Mouse (Mus musculus): ENCODE measurements around the gene Lama2. TPM values are rescaled to one million over a fixed set of nuclear protein-coding genes. Genes with fewer than 3 reads are reported as not detected.
A peak's percentile ranks its signal among the peaks of the same experiment; 100 is the strongest.

The Lama2 gene
- polyA plus RNA-seq, 1 experiment from 2014 or later: 5.8 TPM

GRCm38 (mm10) chr10:27305301-27305700, 314.3 kb downstream of the Lama2 start:
- Histone ChIP-seq H3K4me2 (ENCODE audit: low read length) (no peak overlapping the region), H3K9me3 (ENCODE audit: control insufficient read depth, low read length) (no peaks in the 10 kb centered on the region), H3K4me1 (ENCODE audit: control insufficient read depth, insufficient read depth, low read depth, low read length) (no peaks in the 10 kb centered on the region), H3K36me3 (ENCODE audit: control insufficient read depth, insufficient read depth, low read length) (no peaks in the 10 kb centered on the region), H3K4me3 (ENCODE audit: low read length) (no peak overlapping the region), H3K27me3 (replicated peaks; ENCODE audit: control insufficient read depth, insufficient read depth, low read length) (no peaks in the 10 kb centered on the region), H3K27ac (ENCODE audit: low read depth, low read length) (no peak overlapping the region), H3K9ac (ENCODE audit: low read depth, low read length) (no peak overlapping the region)
- WGBS: 59% methylated on average over 3 of the region's 3 CpGs
- no peak for ATAC-seq

DNA sequence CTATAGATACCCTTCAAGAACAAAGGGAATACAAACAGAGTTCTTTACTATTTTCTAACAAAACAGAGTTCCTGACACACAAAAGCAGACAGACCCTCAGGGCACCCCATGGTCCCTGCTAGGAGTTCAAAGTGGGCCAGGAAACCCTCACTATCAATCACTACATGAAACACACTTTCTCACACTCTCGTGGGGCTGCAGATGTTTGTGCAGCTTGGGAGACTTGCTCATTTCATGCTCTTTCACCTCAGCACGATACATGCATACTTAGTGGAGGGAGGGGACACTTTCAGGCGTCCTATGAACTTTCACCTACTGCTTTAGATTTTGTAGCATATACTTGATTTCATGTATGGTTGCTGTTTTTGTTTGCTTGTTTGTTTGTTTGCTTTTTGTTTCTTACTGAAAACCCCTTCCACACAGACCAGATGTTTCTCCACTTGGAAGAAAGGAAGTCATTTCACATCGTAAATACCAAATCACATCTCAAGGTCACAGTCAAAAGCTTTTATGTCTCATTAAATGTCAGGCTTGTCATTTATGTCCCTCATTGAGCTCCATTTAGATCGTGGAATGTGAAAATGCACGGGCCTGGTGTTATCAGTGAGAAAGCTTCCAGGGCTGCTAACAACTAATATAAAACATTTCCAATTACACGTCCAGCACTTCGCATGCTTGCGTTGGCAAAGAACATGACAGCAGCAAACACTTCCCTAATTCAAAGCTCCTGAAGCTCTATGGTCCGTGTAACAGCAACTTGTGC, 334.3 kb downstream of the Lama2 start:
- Histone ChIP-seq H3K36me3 (ENCODE audit: control insufficient read depth, insufficient read depth, low read length) (no peaks in the 10 kb centered on the region), H3K4me3 (ENCODE audit: low read length) (no peak overlapping the region), H3K27me3 (replicated peaks; ENCODE audit: control insufficient read depth, insufficient read depth, low read length) (no peaks in the 10 kb centered on the region), H3K27ac (ENCODE audit: low read depth, low read length) (no peak overlapping the region), H3K4me1 (ENCODE audit: control insufficient read depth, insufficient read depth, low read depth, low read length) (no peaks in the 10 kb centered on the region), H3K9me3 (ENCODE audit: control insufficient read depth, low read length) (no peaks in the 10 kb centered on the region), H3K9ac (ENCODE audit: low read depth, low read length) (no peak overlapping the region), H3K4me2 (ENCODE audit: low read length) (no peak overlapping the region)
- WGBS: 47% methylated on average over 10 of the region's 10 CpGs
- ATAC-seq: no peak

DNA sequence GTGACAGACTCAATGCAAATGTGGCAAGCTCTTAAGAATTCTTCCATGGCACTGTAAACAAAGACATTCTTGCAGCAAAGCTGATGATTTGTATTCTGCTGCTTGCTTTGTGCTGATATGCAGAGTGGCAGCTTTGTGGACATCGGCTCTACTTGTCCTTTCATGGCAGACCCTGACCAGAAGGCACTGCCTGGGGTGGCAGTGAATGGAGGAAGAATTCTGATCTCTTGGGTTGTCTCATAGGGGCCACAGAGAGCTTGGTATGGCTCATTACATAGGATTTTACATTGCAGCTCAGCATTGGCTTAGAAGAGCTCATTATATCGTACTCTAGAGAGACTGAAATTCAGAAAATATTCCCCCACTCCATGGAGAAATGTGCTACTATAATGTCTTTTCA, 352.1 kb downstream of the Lama2 start:
- ATAC-seq: no peak
- H3K9me3 ChIP-seq (ENCODE audit: control insufficient read depth, low read length): no peaks in the 10 kb centered on the region
- WGBS: 59% methylated on average over 2 of the region's 2 CpGs

GRCm38 (mm10) chr10:27265812-27266211, 353.7 kb downstream of the Lama2 start:
- H3K4me3 ChIP-seq (ENCODE audit: low read length): no peak overlapping the region
- no peak for ATAC-seq
- no peaks in the 10 kb centered on the region for H3K4me1 ChIP-seq (ENCODE audit: control insufficient read depth, insufficient read depth, low read depth, low read length)
- H3K27me3 ChIP-seq (replicated peaks; ENCODE audit: control insufficient read depth, insufficient read depth, low read length): no peaks in the 10 kb centered on the region
- H3K36me3 ChIP-seq (ENCODE audit: control insufficient read depth, insufficient read depth, low read length): no peaks in the 10 kb centered on the region
- H3K9me3 ChIP-seq (ENCODE audit: control insufficient read depth, low read length): no peaks in the 10 kb centered on the region
- no peak overlapping the region for H3K27ac ChIP-seq (ENCODE audit: low read depth, low read length)
- H3K9ac ChIP-seq (ENCODE audit: low read depth, low read length): no peak overlapping the region
- H3K4me2 ChIP-seq (ENCODE audit: low read length): no peak overlapping the region
- WGBS: 61% methylated on average over 2 of the region's 2 CpGs

More for the DNA sequence above, 352.1 kb downstream of the Lama2 start:
- Histone ChIP-seq H3K27me3 (replicated peaks; ENCODE audit: control insufficient read depth, insufficient read depth, low read length) (no peaks in the 10 kb centered on the region), H3K4me3 (ENCODE audit: low read length) (no peak overlapping the region), H3K27ac (ENCODE audit: low read depth, low read length) (no peak overlapping the region), H3K36me3 (ENCODE audit: control insufficient read depth, insufficient read depth, low read length) (no peaks in the 10 kb centered on the region), H3K4me2 (ENCODE audit: low read length) (no peak overlapping the region), H3K9ac (ENCODE audit: low read depth, low read length) (no peak overlapping the region), H3K4me1 (ENCODE audit: control insufficient read depth, insufficient read depth, low read depth, low read length) (no peaks in the 10 kb centered on the region)

DNA sequence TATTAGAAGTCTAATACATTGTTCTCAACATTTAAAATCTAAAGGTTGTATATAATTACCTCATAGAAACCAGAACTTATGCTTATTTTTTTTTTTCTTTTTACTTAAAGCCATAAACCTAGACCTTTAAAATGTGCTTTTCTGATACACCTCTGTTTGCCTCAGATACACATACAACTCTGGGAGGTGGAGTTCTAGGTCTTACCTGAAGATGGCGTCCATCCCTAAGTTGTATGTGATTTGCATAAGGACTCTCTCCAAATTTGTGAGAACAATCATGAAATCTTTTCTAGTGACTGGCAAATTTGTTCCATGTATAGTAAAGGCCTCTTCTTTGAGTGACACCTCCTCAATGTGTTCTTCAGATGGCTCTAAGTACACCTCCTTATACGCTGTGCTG, 354.8 kb downstream of the Lama2 start:
- H3K27ac ChIP-seq (ENCODE audit: low read depth, low read length): no peak overlapping the region
- no peaks in the 10 kb centered on the region for H3K27me3 ChIP-seq (replicated peaks; ENCODE audit: control insufficient read depth, insufficient read depth, low read length)
- H3K9ac ChIP-seq (ENCODE audit: low read depth, low read length): no peak overlapping the region
- H3K4me1 ChIP-seq (ENCODE audit: control insufficient read depth, insufficient read depth, low read depth, low read length): no peaks in the 10 kb centered on the region
- 54% methylated on average over 2 of the region's 2 CpGs for WGBS
- ATAC-seq: no peak
- H3K4me3 ChIP-seq (ENCODE audit: low read length): no peak overlapping the region
- no peaks in the 10 kb centered on the region for H3K36me3 ChIP-seq (ENCODE audit: control insufficient read depth, insufficient read depth, low read length)
- no peak overlapping the region for H3K4me2 ChIP-seq (ENCODE audit: low read length)
- no peaks in the 10 kb centered on the region for H3K9me3 ChIP-seq (ENCODE audit: control insufficient read depth, low read length)

GRCm38 (mm10) chr10:27249741-27250140, 369.8 kb downstream of the Lama2 start:
- ATAC-seq: no peak
- Histone ChIP-seq H3K4me2 (ENCODE audit: low read length) (no peak overlapping the region), H3K9ac (ENCODE audit: low read depth, low read length) (no peak overlapping the region), H3K27ac (ENCODE audit: low read depth, low read length) (no peak overlapping the region), H3K27me3 (replicated peaks; ENCODE audit: control insufficient read depth, insufficient read depth, low read length) (no peaks in the 10 kb centered on the region), H3K4me1 (ENCODE audit: control insufficient read depth, insufficient read depth, low read depth, low read length) (no peaks in the 10 kb centered on the region), H3K9me3 (ENCODE audit: control insufficient read depth, low read length) (0 out of 2 replicates have a peak, but pooled peaks cover 2% of the 10 kb centered on the region), H3K36me3 (ENCODE audit: control insufficient read depth, insufficient read depth, low read length) (no peaks in the 10 kb centered on the region), H3K4me3 (ENCODE audit: low read length) (no peak overlapping the region)
- WGBS: 100% methylated on average over 1 of the region's 1 CpGs

DNA sequence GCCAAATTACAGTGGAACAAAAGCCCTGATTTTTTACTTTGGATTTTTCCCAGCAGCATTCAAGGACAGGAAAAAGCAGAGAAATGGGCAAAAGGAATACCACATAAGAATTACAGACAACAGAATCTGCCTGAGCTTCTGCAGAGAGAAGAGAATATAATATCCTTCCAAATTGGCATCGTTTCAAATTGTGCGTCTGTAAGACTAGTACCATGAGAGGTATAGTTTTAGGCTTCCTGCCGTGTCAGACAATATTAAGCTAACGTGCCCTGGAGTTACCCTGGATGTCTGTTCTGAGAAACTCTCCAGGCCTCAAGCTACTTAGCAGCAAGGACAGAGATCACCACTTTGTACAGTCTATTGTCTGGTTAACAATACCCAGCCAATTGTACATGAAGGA, 384.8 kb downstream of the Lama2 start:
- 26% methylated on average over 4 of the region's 4 CpGs for WGBS
- no peak overlapping the region for H3K27ac ChIP-seq (ENCODE audit: low read depth, low read length)
- no peaks in the 10 kb centered on the region for H3K27me3 ChIP-seq (replicated peaks; ENCODE audit: control insufficient read depth, insufficient read depth, low read length)
- no peaks in the 10 kb centered on the region for H3K9me3 ChIP-seq (ENCODE audit: control insufficient read depth, low read length)
- no peak for ATAC-seq
- no peaks in the 10 kb centered on the region for H3K4me1 ChIP-seq (ENCODE audit: control insufficient read depth, insufficient read depth, low read depth, low read length)
- no peak overlapping the region for H3K4me2 ChIP-seq (ENCODE audit: low read length)
- H3K9ac ChIP-seq (ENCODE audit: low read depth, low read length): no peak overlapping the region
- no peaks in the 10 kb centered on the region for H3K36me3 ChIP-seq (ENCODE audit: control insufficient read depth, insufficient read depth, low read length)
- H3K4me3 ChIP-seq (ENCODE audit: low read length): no peak overlapping the region

DNA sequence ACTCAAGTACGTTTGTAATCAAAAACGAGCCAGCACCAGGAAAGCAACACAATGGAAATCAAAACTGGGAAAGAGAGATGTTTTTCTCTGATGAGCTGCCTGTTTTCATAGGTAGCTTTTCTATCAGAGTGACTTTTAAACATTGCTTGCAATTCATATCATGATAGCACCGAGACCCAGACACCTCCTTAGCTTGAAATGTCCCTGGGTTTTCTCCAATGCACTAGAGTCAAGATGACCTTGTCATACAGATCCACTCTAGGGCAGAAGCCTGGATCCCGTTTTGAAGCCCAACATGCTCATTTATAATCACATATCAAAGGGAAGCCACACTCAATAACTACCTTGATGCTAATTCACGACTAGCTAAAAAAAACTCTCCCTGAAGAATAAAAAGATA, 386.0 kb downstream of the Lama2 start:
- Histone ChIP-seq H3K36me3 (ENCODE audit: control insufficient read depth, insufficient read depth, low read length) (no peaks in the 10 kb centered on the region), H3K4me1 (ENCODE audit: control insufficient read depth, insufficient read depth, low read depth, low read length) (no peaks in the 10 kb centered on the region), H3K9ac (ENCODE audit: low read depth, low read length) (no peak overlapping the region), H3K4me3 (ENCODE audit: low read length) (no peak overlapping the region), H3K9me3 (ENCODE audit: control insufficient read depth, low read length) (no peaks in the 10 kb centered on the region), H3K27ac (ENCODE audit: low read depth, low read length) (no peak overlapping the region), H3K4me2 (ENCODE audit: low read length) (no peak overlapping the region), H3K27me3 (replicated peaks; ENCODE audit: control insufficient read depth, insufficient read depth, low read length) (no peaks in the 10 kb centered on the region)
- no peak for ATAC-seq
- WGBS: 88% methylated on average over 5 of the region's 5 CpGs

GRCm38 (mm10) chr10:27223815-27224375, 395.7 kb downstream of the Lama2 start:
- no peaks in the 10 kb centered on the region for H3K27me3 ChIP-seq (replicated peaks; ENCODE audit: control insufficient read depth, insufficient read depth, low read length)
- H3K4me3 ChIP-seq (ENCODE audit: low read length): no peak overlapping the region
- H3K9me3 ChIP-seq (ENCODE audit: control insufficient read depth, low read length): no peaks in the 10 kb centered on the region
- no peaks in the 10 kb centered on the region for H3K36me3 ChIP-seq (ENCODE audit: control insufficient read depth, insufficient read depth, low read length)
- peaks cover 3% of the 10 kb centered on the region; the same call in 1 of the 2 replicates for H3K4me1 ChIP-seq (ENCODE audit: control insufficient read depth, insufficient read depth, low read depth, low read length)
- ATAC-seq: peak; percentile 42; the same call in 1 of the 2 replicates
- H3K9ac ChIP-seq (ENCODE audit: low read depth, low read length): no peak overlapping the region
- no peak overlapping the region for H3K4me2 ChIP-seq (ENCODE audit: low read length)
- no peak overlapping the region for H3K27ac ChIP-seq (ENCODE audit: low read depth, low read length)
- WGBS: 68% methylated on average over 8 of the region's 8 CpGs

Data from hindbrain, embryonic 16.5 days (tissue).